Mouse (Mus musculus): ENCODE measurements around the gene Cacnb2.

DNA sequence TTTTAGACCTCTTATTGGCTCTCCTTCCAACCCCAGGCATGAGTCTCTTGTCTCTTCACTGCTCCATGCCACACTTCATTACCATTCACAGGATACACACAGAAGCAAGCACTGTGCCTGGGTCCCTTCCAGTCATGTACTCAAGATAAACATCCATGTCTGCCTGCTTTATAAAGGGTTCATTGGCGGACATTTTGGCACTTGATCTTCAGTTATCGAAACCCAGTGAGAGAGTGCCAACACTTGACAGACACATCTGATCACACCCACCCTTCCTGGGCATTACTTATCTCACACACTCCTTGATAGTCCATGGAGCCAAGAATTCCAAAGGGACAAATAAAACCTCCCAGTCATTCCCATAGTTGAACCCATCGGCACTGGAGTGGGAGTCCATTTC lies 327.0 kb downstream of the Cacnb2 start:
- TF ChIP-seq CTCF (conservative IDR thresholded peaks at IDR 0.05; ENCODE audit: low read length) (no peak), NANOG (IDR thresholded peaks at IDR 0.05; ENCODE audit: borderline replicate concordance, low read length) (no peak)

Data from E14TG2a.4 (cell line).